Mouse (Mus musculus) urinary bladder, adult 18-20 months (tissue): Measurements from ENCODE around the gene Fpgt.
A peak's percentile ranks its signal among the peaks of the same experiment; 100 is the strongest.

Source experiments
- DNase-seq, 2 experiments: peaks; one replicate each; pipeline ENCODE4 v3.0.0; 2022; ENCODE audit warnings: low spot score in 2 of 2, mixed read lengths in 2 of 2

Gene Fpgt

DNA sequence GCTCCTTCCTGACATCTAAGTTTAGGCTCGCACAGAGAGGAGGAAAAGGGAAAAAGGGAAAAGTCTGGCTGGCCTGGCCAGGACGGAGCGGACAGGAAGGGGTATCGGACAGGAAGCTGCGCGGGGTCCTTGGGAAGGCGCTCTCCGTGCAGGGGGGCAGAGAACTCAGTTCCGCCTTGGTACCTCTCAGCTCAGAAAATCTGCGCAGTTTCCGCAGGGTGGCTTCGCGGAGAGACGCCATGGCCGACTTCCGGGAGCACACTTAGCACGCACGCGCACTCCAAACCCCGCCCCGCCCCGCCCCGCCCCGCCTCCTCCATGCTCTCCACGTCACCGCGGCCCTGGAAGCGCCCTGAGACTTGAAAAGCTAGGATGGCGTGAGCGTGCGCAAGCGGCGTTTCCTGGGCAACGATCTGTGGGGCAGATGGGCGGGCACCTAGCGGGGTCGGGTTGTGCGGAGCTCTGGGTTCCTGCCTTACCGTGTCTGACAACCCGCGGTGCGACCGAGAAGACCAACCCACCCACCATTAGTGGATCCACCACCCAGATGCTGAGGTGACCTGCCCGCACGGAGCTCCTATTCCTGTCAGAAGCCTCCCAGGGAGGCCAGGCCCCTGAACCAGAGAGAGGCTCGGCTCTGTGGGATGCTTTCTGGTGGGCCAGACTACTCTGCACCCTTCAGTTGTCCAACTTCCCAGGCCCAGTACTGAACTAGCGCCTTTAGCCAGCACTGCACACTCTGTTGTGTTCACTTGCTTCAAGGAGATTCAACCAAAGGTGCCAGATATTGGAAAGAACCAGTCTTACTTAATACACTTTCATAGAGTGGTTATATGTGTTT is at the start of gene Fpgt, which contains the start of gene Lrriq3:
TSS of gene Fpgt (minus strand) at position 288 of the 841 bp plus-strand sequence.
TSS of gene Lrriq3 (plus strand) at position 319 of the 841 bp plus-strand sequence.
- DNase-seq, result peak; percentile 76 to 82

DNA sequence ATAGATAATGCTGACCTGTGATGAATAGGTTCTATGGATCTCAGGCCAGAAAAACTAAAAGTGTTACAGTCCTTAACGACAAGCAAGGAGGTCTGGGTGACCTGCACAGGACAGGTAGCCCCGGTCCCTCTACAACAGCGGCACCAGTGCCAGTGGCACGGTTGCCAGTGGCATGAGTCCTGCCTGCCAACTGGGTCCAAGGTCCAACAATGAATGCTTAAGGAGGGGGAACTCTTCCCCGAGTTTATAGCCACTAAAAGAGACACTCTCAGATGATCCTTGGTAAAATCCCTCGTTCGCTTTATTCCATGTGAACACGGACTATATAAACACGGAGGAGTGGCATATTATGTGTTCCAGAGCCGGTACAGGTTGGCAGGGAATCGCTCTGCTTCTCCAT is 47.8 kb upstream of the Fpgt start:
- DNase-seq, result no peak

DNA sequence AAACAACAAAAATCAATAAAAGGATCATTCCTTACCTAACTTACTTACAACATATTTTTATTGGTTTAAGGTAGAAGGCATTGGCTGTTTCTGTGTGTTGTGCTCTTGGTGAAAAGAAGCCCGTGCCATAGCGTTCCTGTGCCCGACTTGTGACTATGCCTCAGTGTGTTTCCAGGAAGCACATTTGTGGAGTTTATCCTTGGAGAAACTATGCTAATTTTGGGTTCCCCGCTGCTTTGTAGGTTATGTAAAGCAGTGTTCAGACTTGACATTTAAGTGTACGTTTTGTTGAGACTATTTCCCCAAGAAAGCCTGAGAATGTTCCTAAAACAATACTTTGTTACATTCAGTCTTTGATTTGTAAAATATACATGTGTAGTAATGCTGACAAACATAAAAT is 44.5 kb upstream of the Fpgt start:
- DNase-seq, result no peak

DNA sequence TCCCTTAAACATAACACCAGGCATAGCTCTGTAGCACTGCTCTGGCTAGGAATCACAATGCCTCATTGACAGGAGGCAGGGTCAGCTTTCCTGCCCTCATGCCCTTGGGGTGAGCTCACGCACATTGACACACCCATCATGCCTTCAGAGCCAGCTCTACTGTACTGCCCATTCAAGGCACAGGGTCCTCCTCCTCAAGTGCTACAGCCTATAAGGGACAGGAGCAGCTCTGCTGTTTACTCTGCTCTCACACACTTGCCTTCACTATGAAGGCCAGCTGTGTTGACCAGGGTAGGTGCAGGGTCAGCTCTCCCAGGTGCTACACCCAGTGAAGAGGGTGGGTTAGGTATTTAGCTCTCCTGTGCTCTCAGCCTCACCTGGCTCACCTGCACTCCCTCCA is 12.8 kb upstream of the Fpgt start:
- no peak for DNase-seq

DNA sequence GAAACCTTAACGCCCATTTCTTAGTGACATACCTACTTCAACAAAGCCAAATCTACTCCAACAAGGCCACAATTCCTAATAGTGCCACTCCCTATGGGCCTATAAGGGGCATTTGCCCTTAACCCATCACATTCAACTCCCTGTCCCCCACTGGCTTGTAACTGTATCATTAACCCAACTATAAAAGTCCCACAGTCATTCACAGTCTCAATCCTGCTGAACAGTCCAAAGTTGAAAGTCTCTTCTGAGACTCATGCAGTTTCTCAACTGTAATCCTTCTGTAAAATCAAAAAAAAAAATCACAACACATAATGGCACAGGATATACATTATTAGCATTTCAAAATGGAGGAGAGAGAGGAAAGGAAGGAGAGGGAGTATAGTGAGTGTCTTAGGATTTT is 6.1 kb upstream of the Fpgt start:
- no peak for DNase-seq

DNA sequence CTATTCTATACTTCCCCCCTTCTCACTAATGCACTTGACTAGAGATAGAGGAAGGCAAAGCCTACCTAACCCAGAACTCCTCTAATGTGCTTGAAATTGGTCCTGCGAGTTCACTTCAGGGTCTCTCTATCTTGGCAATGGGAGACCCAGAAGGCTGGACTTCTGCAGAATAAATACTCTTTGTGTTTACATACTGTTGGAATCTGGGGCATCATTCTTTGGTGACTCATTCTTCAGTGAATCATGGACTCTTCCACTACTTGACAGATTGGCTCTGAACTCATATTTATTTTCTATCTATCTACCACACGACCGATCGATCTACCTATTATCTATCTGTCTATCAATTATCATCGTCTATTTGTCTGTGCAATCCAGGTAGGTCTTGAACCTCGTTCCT is 1.1 kb downstream of the Fpgt start:
- DNase-seq, result no peak

DNA sequence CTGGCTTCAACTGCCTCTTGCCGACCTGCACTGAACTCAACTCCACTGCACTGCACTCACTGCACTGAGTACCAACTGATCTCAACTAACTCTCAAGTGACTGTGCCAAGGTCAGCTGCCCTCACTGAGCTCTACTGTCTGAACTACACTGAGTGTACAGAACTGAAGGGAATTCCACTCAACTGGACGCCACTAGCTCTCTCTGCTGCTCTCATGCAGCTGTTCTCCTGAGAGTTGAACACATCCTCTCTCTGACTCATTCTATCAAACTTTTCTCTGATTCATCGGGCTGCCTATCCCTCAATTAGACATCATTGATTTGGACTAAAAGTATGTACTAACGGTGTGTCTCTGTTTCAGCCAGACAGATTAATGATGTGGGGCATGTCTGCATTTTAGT is 15.3 kb downstream of the Fpgt start:
- no peak for DNase-seq

DNA sequence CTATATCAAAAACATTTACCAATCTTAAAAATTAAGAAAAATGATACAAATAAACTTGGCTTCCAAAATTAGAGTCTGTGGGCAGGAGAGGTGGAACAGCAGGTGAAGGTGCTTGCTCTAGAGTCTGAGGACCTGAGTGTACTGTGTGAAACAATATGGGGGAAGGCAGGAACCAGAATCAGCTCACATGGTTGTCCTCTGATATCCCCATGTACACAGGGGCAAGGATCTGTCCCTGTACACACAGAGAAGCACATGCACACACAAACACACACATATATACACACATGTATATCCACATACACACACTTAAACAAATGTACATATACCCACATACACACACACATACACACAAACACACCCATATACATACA is 33.8 kb downstream of the Fpgt start:
- no peak for DNase-seq

DNA sequence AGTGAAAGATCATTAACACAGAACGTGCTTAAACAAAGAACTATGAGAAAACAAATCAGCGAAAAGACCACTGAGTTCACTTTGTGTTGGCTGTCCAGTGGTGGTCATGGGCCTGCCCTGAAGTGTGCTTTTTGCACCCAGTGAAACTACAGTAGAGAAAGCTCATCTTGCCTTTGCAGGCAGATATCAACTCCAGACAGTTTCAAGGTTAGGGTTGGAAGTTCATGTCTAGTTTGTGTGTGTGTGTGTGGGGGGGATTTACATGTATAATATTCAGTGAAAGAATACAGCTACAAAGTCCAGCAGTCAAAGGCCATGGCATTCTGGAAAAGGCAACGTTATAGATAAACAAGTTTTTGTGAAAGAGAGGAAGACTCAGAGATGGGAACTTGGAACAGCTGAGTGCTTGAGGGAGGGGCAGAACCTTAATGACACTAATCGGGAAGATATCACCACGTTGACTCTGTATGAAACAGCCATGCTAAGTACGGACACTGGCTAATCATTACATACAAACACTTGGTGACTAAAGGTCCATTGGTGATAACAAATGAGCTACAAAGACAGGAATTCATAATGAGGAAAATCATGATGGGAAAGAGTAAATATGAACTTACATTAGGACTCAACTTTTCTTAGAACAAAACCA is 34.3 kb downstream of the Fpgt start:
- no peak for DNase-seq

DNA sequence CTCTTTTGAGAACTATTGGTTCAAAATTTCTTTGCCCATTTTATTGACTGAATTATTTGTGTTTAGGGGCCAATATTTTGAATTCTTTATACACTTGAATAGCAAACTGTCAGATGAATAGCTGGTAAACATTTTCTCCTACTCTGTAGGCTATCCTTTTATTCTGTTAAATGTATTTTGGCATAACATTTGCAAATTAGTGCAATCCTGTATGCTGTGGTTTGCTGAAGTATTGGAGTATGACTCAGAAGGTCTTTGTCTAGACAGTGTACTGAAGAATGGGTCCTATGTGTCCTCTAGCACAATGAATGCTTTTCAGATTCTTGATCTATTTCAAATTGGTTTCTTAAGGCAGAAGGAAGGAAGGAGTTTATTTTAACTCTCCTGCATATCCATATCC is 35.6 kb downstream of the Fpgt start:
- no peak for DNase-seq

DNA sequence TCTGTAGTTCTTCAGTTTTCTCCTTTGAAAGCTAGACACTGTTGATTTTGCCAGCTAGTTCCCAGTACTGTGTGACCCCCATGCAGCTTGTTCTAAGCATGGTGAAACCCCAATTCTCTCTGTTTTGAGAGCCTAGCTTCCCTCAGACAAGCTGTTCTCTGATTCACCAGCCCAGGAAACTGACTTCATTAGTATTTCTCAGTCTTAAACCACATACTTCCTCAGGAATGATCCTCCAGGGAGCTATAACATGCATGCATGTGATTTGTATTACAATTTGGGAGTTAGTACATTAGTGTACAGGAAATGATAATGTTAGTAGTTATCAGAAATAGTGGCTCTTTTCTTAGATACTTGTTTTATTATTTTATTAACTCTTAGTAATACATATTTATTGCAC is 36.6 kb downstream of the Fpgt start:
- no peak for DNase-seq

DNA sequence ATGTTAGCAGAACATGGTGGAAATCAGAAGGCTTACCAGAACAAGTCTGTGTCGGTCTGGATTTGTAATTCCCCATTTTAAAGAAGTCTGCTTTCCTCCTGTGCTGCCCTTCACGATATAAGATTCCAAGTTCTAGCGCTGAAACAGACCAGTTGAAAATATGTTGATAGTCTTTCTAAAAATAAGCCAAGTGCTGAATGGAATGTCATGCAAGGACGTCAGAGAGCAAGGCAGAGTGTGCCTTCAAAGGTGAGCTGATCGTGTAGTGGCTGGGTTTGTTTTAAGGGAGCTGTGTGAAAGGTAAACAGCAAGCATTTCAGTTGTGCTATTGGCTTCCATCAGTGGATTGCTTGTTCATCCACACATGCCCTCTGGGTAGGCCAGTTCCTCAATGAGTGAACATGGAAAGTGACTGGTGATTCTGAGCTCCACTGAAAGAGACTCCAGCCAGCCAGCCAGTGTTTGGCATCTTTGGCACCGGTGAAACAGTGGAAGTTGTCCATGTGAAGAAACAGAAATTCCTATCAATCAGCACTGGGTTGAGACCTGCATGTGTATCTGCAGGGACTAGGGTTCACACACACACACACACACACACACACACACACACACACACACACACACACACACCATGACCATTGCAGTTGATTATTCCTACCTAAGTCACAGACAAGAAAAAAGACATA is 37.8 kb downstream of the Fpgt start, which contains the start of gene Tnni3k:
TSS of gene Tnni3k (minus strand) at position 177 of the 686 bp plus-strand sequence.
- DNase-seq, result no peak

DNA sequence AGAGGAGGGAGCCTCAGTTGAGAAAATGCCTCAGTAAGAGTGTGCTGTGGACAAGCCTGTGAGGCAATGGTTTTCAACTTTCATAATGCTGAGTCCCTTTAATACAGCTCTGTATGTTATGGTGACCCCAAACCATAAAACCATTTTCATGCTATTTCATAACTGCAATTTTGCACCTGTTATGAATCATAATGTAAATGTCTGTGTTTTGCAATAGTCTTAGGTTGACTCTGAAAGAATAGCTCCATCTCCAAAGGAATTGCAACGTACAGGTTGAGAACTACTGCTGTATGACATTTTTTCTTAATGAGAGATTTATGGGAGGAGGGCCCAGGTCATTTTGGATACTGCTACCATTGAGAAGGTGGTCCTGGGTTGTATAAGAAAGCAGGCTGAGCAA is 40.0 kb downstream of the Fpgt start:
- no peak for DNase-seq

DNA sequence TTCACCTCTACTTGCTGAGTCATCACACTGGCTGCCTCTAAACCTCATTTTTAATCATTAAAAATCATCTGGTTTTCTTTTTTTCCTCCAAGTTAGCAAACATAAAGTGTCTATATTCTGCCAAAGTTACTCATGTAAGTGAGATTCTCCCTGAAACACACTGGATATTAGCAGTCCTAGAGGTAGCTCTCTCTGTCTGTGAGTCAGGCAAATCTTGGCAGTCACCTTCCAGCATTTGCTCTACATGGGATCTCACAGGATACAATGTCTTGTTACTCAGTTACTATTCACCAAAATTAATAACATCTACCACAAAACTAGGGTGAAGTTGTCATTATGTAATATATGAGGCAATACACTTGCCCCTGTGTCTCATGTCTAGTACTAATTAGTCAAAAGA is 41.2 kb downstream of the Fpgt start:
- DNase-seq, result no peak

DNA sequence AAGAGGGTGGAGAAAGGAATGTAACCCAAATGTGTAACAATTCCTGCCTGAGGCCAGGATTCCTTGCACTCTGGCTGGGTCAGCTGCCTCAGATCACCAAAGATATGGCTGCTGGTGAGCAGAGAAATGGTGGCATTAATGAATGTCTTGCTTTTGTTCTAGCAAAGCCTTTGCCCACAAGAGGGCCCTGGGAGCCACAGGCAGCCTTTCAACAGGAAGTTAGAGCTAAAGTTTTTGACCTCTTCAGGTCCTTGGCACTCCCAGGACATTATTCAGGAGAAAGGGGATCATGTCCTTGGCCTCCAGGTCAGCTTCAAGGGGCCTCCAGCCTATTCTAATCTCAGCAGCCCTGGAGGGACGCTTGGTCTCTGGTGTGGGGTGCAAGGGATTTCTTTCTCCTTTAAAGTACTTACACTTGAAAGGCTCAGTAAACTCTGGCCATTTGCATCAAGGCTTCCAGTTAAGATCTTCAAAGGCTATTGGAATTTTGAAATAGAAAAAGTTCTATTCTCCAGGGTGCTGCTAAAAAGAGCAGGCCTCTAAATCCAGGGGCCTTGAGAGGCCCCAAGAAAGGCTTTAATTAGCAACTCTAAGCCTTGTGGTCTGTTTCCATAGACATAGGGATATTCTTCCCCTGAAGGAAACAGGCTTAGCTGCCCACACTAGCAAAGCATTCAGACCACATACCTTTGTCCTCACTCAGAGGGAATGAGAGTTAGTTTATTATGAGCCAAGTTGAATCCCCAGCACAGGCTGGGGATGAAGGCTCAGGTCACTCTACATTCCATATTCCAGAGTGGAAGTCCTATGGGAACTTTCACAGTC is 54.0 kb downstream of the Fpgt start:
- DNase-seq, result no peak
